Mouse (Mus musculus) hematopoietic stem cell, adult 5-6 weeks (primary cell): ENCODE results near the gene Susd4. TPM values are rescaled to one million over a fixed set of nuclear protein-coding genes. Genes with fewer than 3 reads are reported as not detected.

ENCODE experiments used
- ATAC-seq, 2 experiments: fragments of 125-278 bp in 1 of 2; replicated peaks in 1 of 2; 2 replicates each; pipeline ENCODE4 v1.8.0; 2016 to 2017; ENCODE audit warnings: inconsistent platforms in 2 of 2, mild to moderate bottlenecking in 2 of 2, moderate number of reproducible peaks in 2 of 2, low read depth in 1 of 2, moderate TSS enrichment in 1 of 2; ENCODE audit not compliant: low FRiP score in 2 of 2, poor library complexity in 2 of 2, severe bottlenecking in 2 of 2, insufficient read depth in 1 of 2, low TSS enrichment in 1 of 2
- total RNA-seq: library from RNA; stranded (forward); fragments of 172-1452, 232-1000 nt; gene quantifications from 2 replicates; pipeline ENCODE4 v1.2.3, GENCODE M21; 2017

The Susd4 gene
- total RNA-seq, 1 experiment from 2014 or later, result 2.2 TPM

DNA sequence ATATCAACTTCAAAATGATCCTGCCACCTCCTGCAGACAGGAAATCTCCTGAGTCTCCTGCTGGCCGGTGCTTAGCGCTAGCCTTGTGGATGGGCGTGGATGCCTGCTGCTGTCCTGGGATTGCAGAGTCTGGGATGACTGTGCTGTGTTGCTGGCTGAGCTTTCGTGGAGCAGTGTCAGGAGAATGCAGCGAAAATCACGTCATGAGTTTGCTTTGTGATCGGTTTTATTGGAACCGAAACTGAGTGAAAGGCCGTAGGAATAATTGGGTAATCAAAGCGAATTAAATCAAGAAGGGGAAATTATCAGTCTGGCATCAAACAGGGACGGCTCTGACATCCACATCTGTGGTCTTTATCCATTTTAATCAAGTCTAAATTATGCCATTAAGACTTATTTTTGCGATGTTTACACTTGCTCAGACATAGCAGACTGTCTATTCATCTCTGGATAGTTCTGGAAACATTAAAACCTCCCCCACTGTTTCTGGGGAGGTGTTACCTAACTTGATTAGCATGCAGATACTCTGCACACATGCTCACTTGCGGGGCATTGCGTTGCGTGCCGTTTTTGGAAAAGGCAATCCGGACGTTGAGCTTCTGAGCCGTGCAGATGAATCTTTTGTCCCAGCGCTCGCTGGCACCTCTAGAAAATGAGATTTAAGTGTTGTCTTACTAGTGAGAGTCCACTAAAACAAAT is 60.2 kb downstream of the Susd4 start:
- ATAC-seq, result no peak

DNA sequence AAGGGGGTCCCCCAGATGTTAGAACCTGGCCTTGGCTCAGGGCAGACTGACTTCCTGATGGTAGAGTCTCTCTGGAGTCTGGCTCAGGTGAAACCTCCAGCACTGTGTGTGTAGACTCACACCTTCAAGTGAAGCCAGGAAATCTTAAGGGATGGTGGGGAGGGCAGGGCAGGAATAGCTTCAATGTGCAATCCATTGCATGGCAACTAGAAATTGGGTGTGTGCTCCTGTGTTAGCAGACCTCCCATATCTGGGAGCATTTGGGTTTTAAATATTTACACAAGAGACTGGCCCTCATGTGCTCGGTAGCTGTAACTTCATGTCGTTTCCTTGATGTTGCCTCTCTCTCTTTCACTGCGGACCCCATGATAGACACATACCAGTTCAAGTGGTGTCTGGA is 62.9 kb downstream of the Susd4 start:
- ATAC-seq, result no peak

DNA sequence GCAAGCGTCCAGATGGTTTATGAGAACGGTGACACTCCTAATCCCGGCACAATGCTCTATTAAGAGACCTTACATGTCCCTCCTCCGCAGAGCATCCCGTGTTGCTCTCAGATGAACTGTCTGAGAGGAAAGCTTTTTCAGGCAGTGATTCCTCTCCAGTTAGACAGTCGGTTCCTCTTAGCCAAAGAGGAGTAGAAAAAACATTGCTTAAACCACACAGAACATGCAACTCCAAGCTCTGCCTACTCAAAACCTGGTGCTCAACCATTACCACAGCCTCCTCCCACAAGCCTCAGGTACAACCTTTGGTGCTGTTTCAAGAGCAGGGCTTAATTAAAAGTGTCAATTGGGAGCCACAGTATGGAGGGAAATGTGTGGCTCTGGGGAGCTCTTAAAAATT is 74.4 kb downstream of the Susd4 start:
- no peak for ATAC-seq

DNA sequence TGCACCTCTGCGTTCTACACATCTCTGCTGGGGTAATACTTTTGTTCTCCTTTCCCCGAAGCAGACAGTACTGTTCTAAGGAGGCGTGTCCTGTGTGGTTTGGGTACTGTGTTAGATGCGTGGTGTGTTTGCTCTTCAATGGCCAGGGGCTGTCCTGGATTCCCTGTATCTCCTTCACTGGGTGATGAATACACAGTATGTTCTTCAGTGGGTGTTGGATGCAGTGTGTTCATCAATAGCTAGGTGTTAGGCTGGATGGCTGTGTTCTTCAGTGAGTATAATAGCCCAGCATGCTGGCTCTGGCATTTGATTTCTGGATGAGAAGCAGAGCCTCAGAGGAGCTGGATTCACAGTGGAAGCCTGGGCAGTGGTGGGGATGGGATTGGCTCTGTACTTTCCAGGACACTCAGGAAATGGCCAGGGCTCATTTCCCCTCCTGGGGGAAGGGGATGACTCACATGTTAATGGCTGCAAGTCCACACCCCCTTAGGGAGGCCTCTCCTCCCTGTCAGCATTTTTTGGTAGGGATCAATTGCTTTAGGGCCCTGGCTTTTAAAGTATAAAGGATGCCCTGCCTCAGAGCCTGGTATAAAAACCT is 75.8 kb downstream of the Susd4 start:
- no peak for ATAC-seq

DNA sequence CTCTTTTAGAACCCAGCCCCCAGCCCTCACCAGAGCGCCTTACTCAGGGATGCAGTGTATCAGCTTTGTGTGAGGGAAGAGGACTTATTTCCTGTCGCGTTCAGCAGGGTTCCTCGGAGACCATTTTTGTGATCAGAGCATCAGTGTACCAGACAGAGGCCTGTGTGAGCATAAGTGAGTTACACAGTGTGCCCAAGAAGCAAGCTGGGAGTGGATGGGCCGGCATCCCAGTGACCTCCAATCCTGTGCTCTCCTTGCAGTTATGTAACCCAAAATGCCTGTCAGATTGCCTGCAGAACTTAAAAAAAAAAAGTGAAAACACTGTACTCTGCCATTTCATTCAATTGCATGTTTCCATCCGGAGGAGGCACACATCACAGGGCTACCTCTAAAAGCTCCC is 76.4 kb downstream of the Susd4 start:
- ATAC-seq, result no peak

DNA sequence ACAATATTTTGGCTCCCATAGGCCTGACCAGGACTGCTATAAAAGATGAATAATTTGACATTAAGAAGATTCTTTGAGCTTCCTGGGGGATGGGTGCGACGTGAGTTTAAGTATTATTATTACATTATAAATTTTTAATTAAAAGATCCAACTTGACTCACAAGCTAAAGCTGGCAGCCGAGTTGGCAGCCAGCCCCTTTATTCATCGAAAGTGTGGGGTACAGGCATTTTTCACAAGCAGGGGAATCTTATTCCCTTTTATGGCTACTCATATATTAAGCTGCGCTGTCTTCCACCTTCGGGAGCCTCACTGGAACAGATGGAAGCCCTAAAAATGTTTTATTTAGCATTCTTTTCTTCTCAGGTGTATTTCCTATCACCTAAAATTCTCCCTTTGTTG is 76.9 kb downstream of the Susd4 start:
- no peak for ATAC-seq

DNA sequence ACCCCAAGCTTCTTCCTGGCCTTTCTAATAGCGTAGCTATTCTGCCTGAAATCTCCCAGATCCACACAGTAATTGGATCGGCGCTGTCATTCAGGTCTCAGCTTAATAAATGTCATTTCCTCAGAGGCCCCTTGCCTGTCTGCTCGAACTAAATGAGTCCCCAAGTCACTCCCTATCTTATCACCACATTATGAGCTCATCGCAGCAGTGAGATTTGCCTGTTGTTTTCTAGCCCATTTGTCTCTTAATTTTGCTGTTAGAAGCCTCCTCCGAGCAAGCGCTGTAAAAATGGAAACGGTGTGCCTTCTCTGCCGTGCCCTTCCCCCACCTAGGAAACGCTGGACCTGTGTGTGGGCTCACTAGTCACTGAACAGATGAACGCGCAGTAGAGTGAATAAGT is 85.9 kb downstream of the Susd4 start:
- ATAC-seq, result no peak

DNA sequence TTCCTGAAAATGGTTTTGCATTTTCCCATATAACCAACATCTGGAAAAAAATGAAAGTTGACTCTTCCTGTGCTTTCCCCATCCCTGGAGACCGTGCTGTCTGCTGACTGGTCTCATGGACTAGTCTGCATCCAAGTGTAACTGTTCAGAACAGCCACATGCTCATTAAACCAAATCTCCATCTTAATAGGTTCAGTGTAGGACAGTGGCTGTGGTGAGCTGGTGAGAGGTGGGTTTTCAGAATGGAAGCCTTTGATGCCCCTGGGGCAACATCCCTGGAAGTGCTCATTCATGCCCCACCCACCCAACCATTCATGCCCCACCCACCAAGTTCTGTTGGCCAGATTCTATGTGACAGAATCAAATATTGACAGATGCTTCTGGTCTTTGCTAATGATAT is 86.4 kb downstream of the Susd4 start:
- ATAC-seq, result no peak

DNA sequence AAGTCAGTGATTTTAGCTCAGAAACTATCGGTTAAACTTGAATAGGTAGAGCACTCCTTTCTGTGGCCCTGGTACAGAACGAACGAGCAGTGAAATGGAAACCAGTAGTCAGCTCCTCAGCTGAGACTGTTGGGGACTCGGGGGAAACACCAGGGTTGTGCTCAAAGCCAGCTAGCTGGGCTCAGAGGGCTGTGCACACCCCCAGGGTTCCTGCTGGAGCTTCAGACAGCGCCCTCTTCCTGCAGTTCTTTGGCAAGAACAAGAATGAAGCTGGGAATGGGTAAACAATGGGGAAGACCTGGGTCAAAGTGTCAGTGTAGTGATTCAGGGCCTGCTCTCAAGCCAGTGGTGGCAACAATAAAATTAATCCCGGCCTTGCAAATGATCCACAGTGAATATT is 88.5 kb downstream of the Susd4 start:
- ATAC-seq, result 0 out of 4 replicates have a peak, but pooled peaks have one; percentile 12 to 17

DNA sequence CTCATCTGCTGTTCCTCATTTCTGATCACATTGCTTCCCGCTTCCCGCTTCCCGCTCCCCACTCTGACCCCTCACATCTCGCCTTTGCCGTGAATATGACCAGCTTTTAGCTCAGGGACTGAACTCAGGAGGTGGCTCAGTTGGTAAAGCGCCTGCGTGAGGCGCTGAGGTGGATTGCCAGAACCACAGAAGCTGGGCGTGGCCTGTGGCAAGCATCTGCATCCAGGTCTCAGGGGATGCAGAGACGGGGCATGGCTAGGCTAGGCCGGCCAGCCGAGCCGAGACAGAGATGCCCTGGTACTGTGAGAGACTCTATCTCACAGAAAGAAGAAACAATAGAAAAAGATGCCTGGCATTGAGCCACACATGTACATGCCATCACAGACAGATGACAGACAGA is 93.0 kb downstream of the Susd4 start:
- ATAC-seq, result no peak

DNA sequence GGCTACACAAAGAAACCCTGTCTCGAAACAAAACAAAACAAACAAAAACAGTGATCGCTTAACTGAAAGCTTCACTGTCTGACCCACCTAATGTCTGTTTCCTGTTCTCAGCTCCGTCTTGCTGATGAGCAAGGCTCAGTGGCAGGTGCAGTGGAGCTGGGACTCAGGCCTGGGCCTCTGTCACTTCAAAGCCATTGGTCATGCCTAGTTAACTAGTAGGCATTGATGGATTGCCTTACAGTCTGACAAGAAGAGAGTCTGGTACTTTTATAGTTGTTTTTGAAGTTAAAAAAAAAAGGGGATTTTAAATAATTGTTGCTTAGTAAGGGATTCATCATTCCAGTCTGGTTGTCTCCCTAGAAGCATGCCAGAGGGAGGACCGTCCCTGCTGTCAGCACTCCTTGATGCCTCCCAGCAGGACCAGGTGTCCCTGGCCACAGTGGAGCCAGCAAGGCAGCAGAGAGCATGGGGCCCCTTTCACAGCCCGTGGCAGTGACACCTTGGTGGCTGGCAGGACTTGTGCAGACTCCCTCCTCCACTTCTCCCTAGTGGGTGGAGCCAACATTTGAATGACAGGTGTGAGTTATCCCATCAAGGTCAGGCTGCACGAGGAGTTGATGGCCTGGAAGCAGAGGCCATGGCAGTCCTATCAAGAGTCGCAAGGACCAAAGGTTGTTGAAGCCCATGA is 98.2 kb downstream of the Susd4 start:
- no peak for ATAC-seq

DNA sequence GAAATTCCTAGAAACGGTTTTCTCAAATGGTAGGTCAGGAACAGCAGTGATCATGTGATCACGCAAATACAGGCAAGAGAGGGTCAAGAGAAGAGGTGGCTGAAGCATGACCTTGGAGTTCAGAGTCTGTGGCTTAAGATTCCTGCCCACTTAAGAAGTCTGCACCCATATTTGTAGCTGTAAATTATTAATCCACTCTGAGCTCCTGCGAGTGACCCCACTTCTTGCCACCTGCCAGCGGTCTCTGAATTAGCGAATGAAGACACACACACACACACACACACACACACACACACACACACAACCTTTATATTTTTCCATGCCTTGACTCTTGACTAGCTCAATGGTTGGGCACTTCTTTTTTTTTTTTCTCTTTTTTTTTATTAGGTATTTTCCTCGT is 99.7 kb downstream of the Susd4 start:
- no peak for ATAC-seq

DNA sequence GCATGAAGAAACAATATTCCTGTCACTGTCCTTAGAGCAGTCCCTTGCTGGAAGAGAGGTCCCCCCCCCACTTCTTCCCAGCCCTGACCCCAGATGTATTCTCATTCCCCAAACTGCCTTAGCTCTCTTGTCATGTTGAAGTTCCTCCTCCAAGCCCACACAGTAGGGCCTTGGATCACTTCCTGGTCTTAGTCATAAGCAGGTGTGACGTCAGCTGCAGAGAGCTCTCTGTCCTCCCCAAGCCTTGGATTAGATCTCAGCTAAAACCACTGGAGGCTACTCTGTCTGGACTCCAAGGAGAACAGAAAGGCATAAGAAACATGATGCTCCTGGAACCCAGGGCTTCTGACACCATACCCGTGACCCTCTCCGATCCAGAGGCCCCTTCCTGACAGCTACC is 104.2 kb downstream of the Susd4 start:
- no peak; a peak in 1 of 4 replicates for ATAC-seq

DNA sequence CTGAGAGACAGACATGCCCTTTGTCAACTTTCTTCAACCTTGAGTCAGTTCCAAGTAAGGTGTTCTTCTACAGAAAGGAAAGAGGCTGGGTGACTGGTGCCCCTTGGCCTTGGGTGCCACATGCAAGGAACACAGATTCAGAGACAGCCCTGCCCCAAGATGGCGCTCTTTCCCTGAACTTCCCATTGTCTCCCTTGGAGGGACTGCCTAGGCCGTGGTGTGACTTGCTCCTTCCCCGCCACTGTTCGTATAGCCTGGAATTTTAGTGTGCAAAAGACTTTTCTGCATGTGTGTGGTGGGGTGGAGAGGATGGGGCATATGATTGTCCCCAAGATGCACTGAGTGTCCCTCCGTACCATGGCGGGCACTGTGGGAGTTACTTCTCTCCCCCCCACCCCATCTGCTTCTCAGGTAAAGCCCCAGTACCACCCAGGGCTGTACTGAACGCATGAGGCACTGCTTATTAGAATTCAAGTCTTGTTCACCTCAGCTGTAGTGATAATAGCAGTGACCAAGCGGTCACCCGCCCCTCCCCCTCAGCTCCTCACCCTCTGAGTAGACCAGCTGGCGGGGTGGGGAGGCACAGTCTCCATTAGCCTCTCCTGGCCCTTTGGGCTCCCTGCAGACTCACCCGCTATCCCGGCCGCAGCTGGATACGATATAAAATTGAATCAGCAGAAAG is 104.9 kb downstream of the Susd4 start:
- ATAC-seq, result peak; percentile 48 to 59; a peak in 2 of 4 replicates

DNA sequence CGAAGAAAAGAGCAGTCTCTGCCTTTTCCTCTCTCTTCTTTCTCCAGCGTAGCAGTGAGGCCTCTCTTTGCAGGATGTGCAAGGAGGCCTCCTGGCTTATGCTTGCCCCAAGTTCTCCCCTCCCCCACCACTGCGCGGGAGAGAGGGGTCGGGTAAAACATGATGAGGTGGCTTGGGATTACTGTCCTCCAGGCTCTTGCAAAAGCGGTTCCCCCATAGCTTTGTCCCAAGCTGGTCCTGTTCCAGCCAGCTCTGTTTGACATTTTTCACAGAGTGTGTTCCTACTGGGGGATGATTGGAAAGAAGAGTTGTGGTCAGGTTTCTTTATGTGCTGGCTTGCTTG is 105.4 kb downstream of the Susd4 start:
- no peak for ATAC-seq

DNA sequence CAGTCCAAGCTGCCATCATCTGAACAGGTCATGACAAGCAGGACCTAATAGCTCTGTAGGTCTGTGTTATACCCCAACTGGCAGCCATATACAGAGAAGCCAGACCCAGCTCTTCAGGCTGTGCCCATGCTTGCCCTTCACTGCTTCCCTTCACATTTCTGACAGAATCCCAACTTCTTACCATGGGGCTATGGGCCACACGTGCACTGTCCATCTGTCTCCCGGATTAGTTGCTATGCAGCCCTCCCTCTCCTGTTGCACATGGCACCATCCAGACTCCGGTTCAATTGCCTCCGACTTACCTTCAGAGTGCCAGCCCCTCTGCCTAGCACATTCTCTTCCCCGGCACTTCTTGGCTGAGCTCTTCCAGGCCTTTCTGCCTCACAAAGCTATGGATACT is 114.5 kb downstream of the Susd4 start:
- ATAC-seq, result no peak

DNA sequence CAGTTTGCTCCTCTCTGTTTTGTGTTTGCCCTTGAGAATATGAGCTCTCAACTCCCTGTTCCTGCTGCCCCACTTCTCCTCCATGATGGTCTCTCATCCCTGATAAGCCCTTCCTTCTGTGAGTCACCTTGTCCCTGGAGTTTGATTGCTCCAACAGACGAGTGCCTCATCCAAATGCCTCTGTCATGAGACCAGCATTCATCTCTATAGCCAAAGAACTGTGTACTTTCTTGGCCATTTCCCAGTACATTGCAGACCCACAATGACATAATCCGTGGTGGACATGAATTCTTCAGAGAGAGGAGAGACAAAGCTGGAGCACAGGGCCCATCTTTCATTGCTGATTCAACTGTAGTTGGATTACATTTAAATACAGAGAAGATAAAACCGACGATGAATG is 115.1 kb downstream of the Susd4 start:
- no peak for ATAC-seq

DNA sequence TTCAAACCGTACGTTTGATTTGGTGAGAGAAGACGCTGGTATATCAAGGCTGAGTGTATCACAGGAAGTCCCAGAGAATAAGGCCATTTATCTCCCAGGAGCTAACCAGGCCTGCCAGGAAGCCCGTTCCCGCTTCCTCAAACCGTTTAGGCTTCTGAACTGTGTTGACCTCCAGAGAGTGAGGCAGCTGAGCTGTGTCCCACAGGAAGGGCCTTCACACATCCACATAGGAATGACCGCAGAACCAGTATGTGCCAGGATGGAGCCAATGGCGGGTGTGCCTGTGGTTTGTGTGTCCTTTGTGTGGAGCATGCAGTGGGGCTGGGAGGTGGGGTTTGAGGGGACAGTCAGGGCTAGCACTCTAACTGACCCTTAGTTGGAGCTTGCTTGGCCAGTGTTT is 117.6 kb downstream of the Susd4 start:
- ATAC-seq, result no peak
